Mouse (Mus musculus) spleen, postnatal 4 days (tissue): Measurements from ENCODE around the gene Slamf7.

Experiments used
- DNase-seq, 2 experiments: peaks; one replicate each; pipeline ENCODE4 v3.0.0; 2022; ENCODE audit warnings: low spot score in 2 of 2

Slamf7 gene

GRCm38 (mm10) chr1:171637101-171637500 is 15.7 kb downstream of the Slamf7 start:
- DNase-seq, result no peak

GRCm38 (mm10) chr1:171635696-171636095 is 17.1 kb downstream of the Slamf7 start:
- DNase-seq, result no peak

- no peak for DNase-seq
These were observed 21.4 kb downstream of the Slamf7 start for GRCm38 (mm10) chr1:171631447-171631846.

- DNase-seq, result no peak
These were observed 21.9 kb downstream of the Slamf7 start for GRCm38 (mm10) chr1:171630912-171631311.

GRCm38 (mm10) chr1:171630041-171630440 is 22.8 kb downstream of the Slamf7 start:
- no peak for DNase-seq

- no peak for DNase-seq
These were observed 23.7 kb downstream of the Slamf7 start for GRCm38 (mm10) chr1:171629168-171629567.

GRCm38 (mm10) chr1:171627801-171628200 is 25.0 kb downstream of the Slamf7 start:
- DNase-seq, result no peak

- no peak for DNase-seq
These were observed 32.7 kb downstream of the Slamf7 start for GRCm38 (mm10) chr1:171620091-171620490.

GRCm38 (mm10) chr1:171619645-171620044 is 33.2 kb downstream of the Slamf7 start:
- DNase-seq, result no peak

GRCm38 (mm10) chr1:171619001-171619400 is 33.8 kb downstream of the Slamf7 start:
- peak; percentile 47 to 70 for DNase-seq

GRCm38 (mm10) chr1:171616881-171617515 is 35.8 kb downstream of the Slamf7 start:
- DNase-seq, result peak; percentile 23 to 60

GRCm38 (mm10) chr1:171613962-171614361 is 38.9 kb downstream of the Slamf7 start:
- no peak for DNase-seq

GRCm38 (mm10) chr1:171610781-171611180 is 42.1 kb downstream of the Slamf7 start:
- DNase-seq, result peak; percentile 41 to 68

GRCm38 (mm10) chr1:171610026-171610425 is 42.8 kb downstream of the Slamf7 start:
- peak; percentile 56 to 73 for DNase-seq

GRCm38 (mm10) chr1:171607176-171607575 is 45.7 kb downstream of the Slamf7 start, which contains the start of gene Ly9:
TSS of gene Ly9 (minus strand) at chr1:171607410.
- DNase-seq, result peak; percentile 46 to 76

- DNase-seq, result no peak
These were observed 46.2 kb downstream of the Slamf7 start for GRCm38 (mm10) chr1:171606656-171607055.

- DNase-seq, result no peak
These were observed 48.1 kb downstream of the Slamf7 start for GRCm38 (mm10) chr1:171604686-171605085.

GRCm38 (mm10) chr1:171584584-171584983 is 68.3 kb downstream of the Slamf7 start:
- DNase-seq, result no peak
